Mouse (Mus musculus) CH12.LX (cell line): ENCODE results near the gene Slc30a2. TPM values are rescaled to one million over a fixed set of nuclear protein-coding genes. Genes with fewer than 3 reads are reported as not detected.

Experiments
- DNase-seq: peaks from one replicate; pipeline ENCODE4 v3.0.0-alpha.2; 2013; ENCODE audit errors: extremely low read depth
- H3K27ac ChIP-seq: 2 replicates; pipeline ENCODE4 v1.5.1; 2012; ENCODE audit warnings: low read depth, mild to moderate bottlenecking, control low read depth, moderate library complexity; ENCODE audit not compliant: insufficient read depth
- H3K27me3 ChIP-seq: replicated peaks from 2 replicates; pipeline ENCODE3; 2012; ENCODE audit warnings: inconsistent platforms
- H3K36me3 ChIP-seq, 2 experiments: replicated peaks in 1 of 2; 2 replicates each; pipeline versions ENCODE3 to v1.6.1; 2012; ENCODE audit warnings: inconsistent platforms in 1 of 2, low read length in 1 of 2, mild to moderate bottlenecking in 1 of 2, mixed read lengths in 1 of 2, moderate library complexity in 1 of 2; ENCODE audit not compliant: control insufficient read depth in 1 of 2, insufficient read depth in 1 of 2
- H3K4me1 ChIP-seq, 2 experiments: 2 replicates each; pipeline ENCODE4 v1.6.1; 2012; ENCODE audit warnings: inconsistent platforms in 1 of 2, moderate library complexity in 1 of 2; ENCODE audit not compliant: insufficient read depth in 2 of 2, control insufficient read depth in 1 of 2
- H3K4me2 ChIP-seq: 2 replicates; pipeline ENCODE4 v1.6.1; 2012; ENCODE audit warnings: low read depth, mild to moderate bottlenecking, control low read depth; ENCODE audit not compliant: poor library complexity, insufficient read depth, severe bottlenecking
- H3K4me3 ChIP-seq, 3 experiments: fragments of 150-350 bp in 1 of 3; sonication (generic) in 1 of 3; replicated peaks in 1 of 3; 2 replicates each; pipeline versions ENCODE3 to v1.5.1; 2011 to 2012; ENCODE audit warnings: low read depth in 2 of 3, low read length in 2 of 3, mild to moderate bottlenecking in 2 of 3, moderate library complexity in 2 of 3, control low read depth in 1 of 3, improper control_type of control experiment in 1 of 3, inconsistent platforms in 1 of 3, mixed read lengths in 1 of 3; ENCODE audit not compliant: poor library complexity in 1 of 3
- H3K79me2 ChIP-seq: replicated peaks from 2 replicates; pipeline ENCODE4 v1.6.1; 2012; ENCODE audit warnings: mild to moderate bottlenecking, moderate library complexity; ENCODE audit not compliant: control insufficient read depth, poor library complexity, insufficient read depth, severe bottlenecking; ENCODE audit errors: extremely low read depth
- H3K9ac ChIP-seq: 2 replicates; pipeline ENCODE4 v1.6.1; 2012; ENCODE audit warnings: low read depth, mild to moderate bottlenecking, control low read depth, moderate library complexity; ENCODE audit not compliant: insufficient read depth
- H3K9me3 ChIP-seq: replicated peaks from 2 replicates; pipeline ENCODE3; 2012; ENCODE audit warnings: low read length, inconsistent platforms, mixed read lengths
- CHD1 ChIP-seq: IDR thresholded peaks from 2 replicates; pipeline ENCODE4 v1.6.1; 2012; ENCODE audit warnings: low read depth, low read length, improper control_type of control experiment, inconsistent platforms
- CHD2 ChIP-seq: IDR thresholded peaks from 2 replicates; pipeline ENCODE4 v1.6.1; 2011; ENCODE audit warnings: low read length, improper control_type of control experiment
- CTCF ChIP-seq, 2 experiments: IDR thresholded peaks in 1 of 2; conservative IDR thresholded peaks in 1 of 2; 2 replicates each; pipeline ENCODE4 v1.5.1; 2011 to 2012; ENCODE audit warnings: low read depth in 2 of 2, low read length in 2 of 2, improper control_type of control experiment in 1 of 2, inconsistent platforms in 1 of 2, mild to moderate bottlenecking in 1 of 2, moderate library complexity in 1 of 2
- EP300 ChIP-seq: IDR thresholded peaks from 2 replicates; pipeline ENCODE4 v1.6.1; 2011; ENCODE audit warnings: low read length, improper control_type of control experiment
- HCFC1 ChIP-seq: IDR thresholded peaks from 2 replicates; pipeline ENCODE4 v1.6.1; 2012; ENCODE audit warnings: low read depth, mild to moderate bottlenecking, inconsistent platforms, low read length, improper control_type of control experiment
- IRF4 ChIP-seq: IDR thresholded peaks from 2 replicates; pipeline ENCODE4 v1.6.1; 2014; ENCODE audit warnings: low read depth, mild to moderate bottlenecking, inconsistent platforms, low read length, improper control_type of control experiment
- JUN ChIP-seq: IDR thresholded peaks from 2 replicates; pipeline ENCODE4 v1.6.1; 2011; ENCODE audit warnings: low read depth, mild to moderate bottlenecking, low read length, improper control_type of control experiment, moderate library complexity; ENCODE audit not compliant: insufficient read depth
- JUND ChIP-seq: conservative IDR thresholded peaks from 2 replicates; pipeline ENCODE4 v1.6.1; 2011; ENCODE audit warnings: low read depth, low read length, improper control_type of control experiment
- KAT2A ChIP-seq: IDR thresholded peaks from 2 replicates; pipeline ENCODE4 v1.6.1; 2012; ENCODE audit warnings: low read length, improper control_type of control experiment, inconsistent platforms; ENCODE audit not compliant: insufficient replicate concordance
- MAFK ChIP-seq: IDR thresholded peaks from 2 replicates; pipeline ENCODE4 v1.6.1; 2011; ENCODE audit warnings: low read length, improper control_type of control experiment; ENCODE audit not compliant: insufficient replicate concordance
- MAX ChIP-seq: IDR thresholded peaks from 2 replicates; pipeline ENCODE4 v1.6.1; 2011; ENCODE audit warnings: low read length, improper control_type of control experiment
- MEF2A ChIP-seq: IDR thresholded peaks from 2 replicates; pipeline ENCODE4 v1.6.1; 2014; ENCODE audit warnings: low read depth, mild to moderate bottlenecking, inconsistent platforms, low read length, improper control_type of control experiment, borderline replicate concordance
- MYC ChIP-seq: IDR thresholded peaks from 2 replicates; pipeline ENCODE4 v1.6.1; 2011; ENCODE audit warnings: low read depth, mild to moderate bottlenecking, improper control_type of control experiment, low read length
- NELFE ChIP-seq: IDR thresholded peaks from 2 replicates; pipeline ENCODE4 v1.6.1; 2011; ENCODE audit warnings: low read depth, low read length, improper control_type of control experiment
- PAX5 ChIP-seq: IDR thresholded peaks from 2 replicates; pipeline ENCODE4 v1.6.1; 2012; ENCODE audit warnings: low read length, inconsistent platforms, mixed read lengths
- POLR2AphosphoS2 ChIP-seq: IDR thresholded peaks from 2 replicates; pipeline ENCODE4 v1.6.1; 2011; ENCODE audit warnings: low read depth, low read length, improper control_type of control experiment
- SMC3 ChIP-seq: IDR thresholded peaks from 2 replicates; pipeline ENCODE4 v1.6.1; 2011; ENCODE audit warnings: low read depth, low read length, improper control_type of control experiment
- TBP ChIP-seq: conservative IDR thresholded peaks from 2 replicates; pipeline ENCODE4 v1.6.1; 2011; ENCODE audit warnings: low read depth, low read length, improper control_type of control experiment
- UBTF ChIP-seq: IDR thresholded peaks from 2 replicates; pipeline ENCODE4 v1.6.1; 2012; ENCODE audit warnings: low read depth, mild to moderate bottlenecking, inconsistent platforms, low read length, improper control_type of control experiment, moderate library complexity
- USF1 ChIP-seq: IDR thresholded peaks from 2 replicates; pipeline ENCODE4 v1.6.1; 2014; ENCODE audit warnings: low read depth, mild to moderate bottlenecking, inconsistent platforms, low read length, improper control_type of control experiment
- USF2 ChIP-seq: conservative IDR thresholded peaks from 2 replicates; pipeline ENCODE4 v1.6.1; 2011; ENCODE audit warnings: low read depth, low read length, improper control_type of control experiment
- ZC3H11A ChIP-seq: IDR thresholded peaks from 2 replicates; pipeline ENCODE4 v1.6.1; 2012; ENCODE audit warnings: low read depth, mild to moderate bottlenecking, inconsistent platforms, low read length, improper control_type of control experiment
- ZKSCAN1 ChIP-seq: IDR thresholded peaks from 2 replicates; pipeline ENCODE4 v1.6.1; 2012; ENCODE audit warnings: low read depth, inconsistent platforms, low read length, improper control_type of control experiment, borderline replicate concordance
- ZMIZ1 ChIP-seq: IDR thresholded peaks from 2 replicates; pipeline ENCODE4 v1.6.1; 2012; ENCODE audit warnings: low read depth, mild to moderate bottlenecking, inconsistent platforms, low read length, improper control_type of control experiment
- ZNF384 ChIP-seq: IDR thresholded peaks from 2 replicates; pipeline ENCODE4 v1.6.1; 2012; ENCODE audit warnings: low read depth, low read length, improper control_type of control experiment, inconsistent platforms
- dilution Hi-C: fragments of 300-500 bp; cut with MboI; formaldehyde crosslinking; loops from 2 replicates; pipeline ENCODE4 v1.14.3; 2020; ENCODE audit warnings: low sequenced_read_pairs; ENCODE audit not compliant: extremely low pct_unique_long_range_greater_than_20kb, extremely low pct_ligation_motif_present
- in situ Hi-C: fragments of 300-500 bp; cut with MboI; formaldehyde crosslinking; loops from 3 replicates; pipeline ENCODE4 v1.14.3; 2019; ENCODE audit warnings: low sequenced_read_pairs, low pct_ligation_motif_present, low pct_unique_long_range_greater_than_20kb, mixed read lengths
- polyA plus RNA-seq: library from polyadenylated mRNA; unstranded; fragments of >175 nt; gene quantifications from 2 replicates; pipeline ENCODE4 v1.2.1, GENCODE M21; 2012; ENCODE audit warnings: low read depth; ENCODE audit not compliant: insufficient read length
- total RNA-seq, 2 experiments: library from RNA; depleted of rRNA; stranded (reverse); fragments of 300-350 nt in 1 of 2; fragments of >200 nt in 1 of 2; gene quantifications; 2 replicates each; pipeline ENCODE4 v1.2.3; 2012 to 2014

The Slc30a2 gene
- total and polyA plus RNA-seq, 3 experiments, result 5.1 to 22.4 (median 8.9) TPM

GRCm38 (mm10) chr4:134310106-134310505 lies 32.9 kb upstream of the Slc30a2 start:
- in situ Hi-C loops, result no loop called here

GRCm38 (mm10) chr4:134310656-134311055 lies 32.3 kb upstream of the Slc30a2 start:
- in situ Hi-C loops, result no loop called here
- dilution Hi-C loops, result no loop called here
- Histone ChIP-seq H3K36me3 (no peaks in the 10 kb centered on the region), H3K4me3 (no peak overlapping the region), H3K27ac (no peak overlapping the region), H3K4me1 (peaks cover 4 to 23% of the 10 kb centered on the region in 2 experiments), H3K9me3 (no peaks in the 10 kb centered on the region), H3K79me2 (no peaks in the 10 kb centered on the region), H3K9ac (no peak overlapping the region), H3K27me3 (no peaks in the 10 kb centered on the region), H3K4me2 (no peak overlapping the region)
- TF ChIP-seq USF1 (no peak), PAX5 (no peak), ZNF384 (no peak), ZC3H11A (no peak), EP300 (no peak), IRF4 (no peak), UBTF (no peak), NELFE (no peak), KAT2A (no peak), ZMIZ1 (no peak), POLR2AphosphoS2 (no peak)
- no peak for DNase-seq

More at GRCm38 (mm10) chr4:134310106-134310505, 32.9 kb upstream of the Slc30a2 start:
- no peak for TF ChIP-seq IRF4
- no peak for TF ChIP-seq MEF2A
- no peak for TF ChIP-seq JUN
- no peak for TF ChIP-seq ZC3H11A
- no peak for TF ChIP-seq HCFC1
- no peak for TF ChIP-seq CHD2
- no peak for TF ChIP-seq USF1
- no peak for TF ChIP-seq MAFK
- TF ChIP-seq UBTF, result no peak
- no peak for TF ChIP-seq MAX
- no peak for TF ChIP-seq USF2
- TF ChIP-seq MYC, result no peak
- TF ChIP-seq TBP, result no peak
- no peak for TF ChIP-seq CTCF (conservative IDR thresholded peaks at IDR 0.05 in 1 of 2, IDR thresholded peaks at IDR 0.05 in 1 of 2; ENCODE audit: low read depth in 2 of 2, low read length in 2 of 2)
- no peak for TF ChIP-seq SMC3
- TF ChIP-seq ZMIZ1, result no peak
- no peak for TF ChIP-seq JUND
- TF ChIP-seq ZKSCAN1, result no peak
- no peak for TF ChIP-seq CHD1
- no peak for TF ChIP-seq ZNF384
- H3K27ac ChIP-seq, result no peak overlapping the region
- H3K4me3 ChIP-seq, result no peak overlapping the region
- H3K27me3 ChIP-seq, result no peaks in the 10 kb centered on the region
- no peak overlapping the region for H3K9ac ChIP-seq
- no peaks in the 10 kb centered on the region for H3K9me3 ChIP-seq
- no peaks in the 10 kb centered on the region for H3K36me3 ChIP-seq
- H3K79me2 ChIP-seq, result no peaks in the 10 kb centered on the region
- dilution Hi-C loops, result no loop called here
- H3K4me1 ChIP-seq, result peaks cover 4 to 23% of the 10 kb centered on the region in 2 experiments
- no peak for DNase-seq
- no peak overlapping the region for H3K4me2 ChIP-seq
